Mouse (Mus musculus) hematopoietic stem cell, adult 5-6 weeks (primary cell): ENCODE data around the gene Bag1. TPM values are rescaled to one million over a fixed set of nuclear protein-coding genes. Genes with fewer than 3 reads are reported as not detected.

Experiments used
- ATAC-seq, 2 experiments: fragments of 125-278 bp in 1 of 2; replicated peaks in 1 of 2; 2 replicates each; pipeline ENCODE4 v1.8.0; 2016 to 2017; ENCODE audit warnings: inconsistent platforms in 2 of 2, mild to moderate bottlenecking in 2 of 2, moderate number of reproducible peaks in 2 of 2, low read depth in 1 of 2, moderate TSS enrichment in 1 of 2; ENCODE audit not compliant: low FRiP score in 2 of 2, poor library complexity in 2 of 2, severe bottlenecking in 2 of 2, insufficient read depth in 1 of 2, low TSS enrichment in 1 of 2
- total RNA-seq: library from RNA; stranded (forward); fragments of 172-1452, 232-1000 nt; gene quantifications from 2 replicates; pipeline ENCODE4 v1.2.3, GENCODE M21; 2017

Gene Bag1
- total RNA-seq, 1 experiment from 2014 or later: 383 TPM

GRCm38 (mm10) chr4:40900612-40901011 lies 47.5 kb downstream of the Bag1 start:
- ATAC-seq: no peak

DNA sequence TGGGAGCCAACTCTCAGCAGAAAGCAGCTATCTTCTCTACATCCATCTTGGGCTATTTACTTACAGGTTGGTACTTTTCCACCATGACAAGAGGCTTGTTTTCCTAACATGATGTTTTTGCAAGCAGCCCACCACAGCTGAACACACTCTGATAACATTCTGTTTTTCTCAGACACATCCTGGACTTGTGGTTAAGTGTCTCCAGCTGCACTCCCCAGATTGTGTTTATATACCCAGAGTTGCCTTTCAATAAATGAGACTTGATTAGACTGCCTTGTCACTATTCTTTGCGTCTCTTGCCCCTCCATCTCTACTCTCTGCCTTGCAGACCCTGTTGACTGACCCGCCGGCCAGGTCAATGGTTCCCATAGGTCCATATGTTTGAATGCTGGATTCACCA lies 48.0 kb downstream of the Bag1 start:
- no peak for ATAC-seq

DNA sequence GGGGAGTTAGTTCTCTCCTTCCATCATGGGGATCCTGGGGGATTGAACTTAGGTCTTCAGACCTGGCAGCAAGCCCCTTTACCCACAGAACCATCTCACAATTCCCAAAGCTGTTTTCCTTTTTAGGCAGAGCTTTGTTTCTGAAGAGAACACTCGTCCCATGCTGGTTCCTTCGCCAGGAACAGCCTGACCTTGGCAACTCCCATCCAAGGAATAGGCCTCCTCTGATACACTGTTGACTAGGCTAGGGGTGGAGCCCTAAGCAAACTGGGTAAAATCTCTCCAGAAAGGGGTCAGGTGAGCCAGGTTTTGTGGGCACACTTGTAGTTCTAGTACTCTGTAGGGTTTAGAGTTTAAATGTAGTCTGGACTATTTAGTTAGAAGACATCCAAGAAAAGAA lies 48.8 kb downstream of the Bag1 start:
- ATAC-seq: no peak

DNA sequence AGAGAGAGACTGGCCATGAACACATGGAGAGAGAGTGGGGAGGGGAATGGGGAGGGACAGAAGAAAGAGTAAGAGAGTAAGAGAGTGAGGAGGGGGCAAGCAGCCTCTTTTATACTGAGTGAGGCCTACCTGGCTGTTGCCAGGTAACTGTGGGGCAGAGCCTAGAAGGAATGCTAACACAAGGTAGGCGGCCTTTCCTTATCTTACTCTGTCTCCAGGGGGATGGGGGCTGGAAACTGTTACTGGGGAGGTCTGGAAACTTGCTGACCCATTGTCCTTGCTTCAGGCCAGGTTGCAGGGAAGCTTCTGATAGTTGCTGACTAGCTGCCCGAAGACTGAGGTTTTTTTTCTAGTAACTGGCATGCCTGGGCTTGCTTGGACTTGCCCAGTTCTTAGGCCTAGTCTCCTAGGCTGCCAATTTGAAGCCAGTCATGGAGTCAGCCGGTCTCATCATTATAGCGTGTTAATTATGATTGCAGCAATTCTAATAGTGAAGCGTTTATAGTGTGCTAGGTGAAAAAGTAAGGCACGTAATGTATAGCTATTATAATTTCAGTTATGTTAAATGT lies 49.5 kb downstream of the Bag1 start:
- ATAC-seq: no peak

GRCm38 (mm10) chr4:40895646-40896045 lies 52.4 kb downstream of the Bag1 start:
- ATAC-seq: no peak

GRCm38 (mm10) chr4:40895118-40895517 lies 53.0 kb downstream of the Bag1 start:
- no peak for ATAC-seq

DNA sequence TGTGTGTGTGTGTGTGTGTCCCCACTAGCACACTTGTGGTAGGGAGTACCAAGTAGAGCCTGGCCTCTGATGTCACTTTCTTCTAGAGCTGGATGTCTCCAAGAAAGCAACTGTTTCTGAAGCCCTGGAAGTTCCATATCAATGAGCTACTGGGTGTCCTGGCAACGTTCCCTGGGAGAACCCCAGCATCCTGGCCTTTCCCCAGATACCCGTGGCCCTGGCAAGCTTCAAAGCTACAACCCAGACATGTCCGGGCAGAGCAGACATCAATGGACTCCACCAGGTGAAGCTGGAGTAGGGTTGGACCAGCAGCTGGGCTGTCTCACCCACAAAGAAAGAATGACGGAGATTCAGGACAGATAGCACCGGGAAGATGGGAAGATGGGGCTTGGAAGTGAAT lies 56.9 kb downstream of the Bag1 start:
- ATAC-seq: no peak

DNA sequence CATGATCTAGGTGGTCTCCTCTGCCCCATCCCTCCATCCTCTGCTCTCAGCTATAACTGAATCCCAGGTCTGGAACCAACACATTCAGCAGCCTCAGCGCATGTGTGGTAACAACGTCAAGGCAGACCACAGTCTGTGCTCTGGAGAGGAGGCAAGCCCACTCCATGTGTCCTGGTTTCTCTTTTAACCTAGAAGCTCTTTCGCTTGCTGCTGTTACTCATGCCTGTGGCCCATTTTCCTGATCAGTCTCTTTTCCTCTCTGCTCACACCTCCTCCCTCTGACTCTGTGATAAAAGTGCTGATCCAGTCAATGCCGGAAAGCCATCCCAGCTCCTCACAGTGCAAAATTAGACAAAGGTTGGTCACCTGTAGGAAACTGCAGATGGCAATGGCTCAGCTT lies 58.1 kb downstream of the Bag1 start:
- no peak for ATAC-seq

- ATAC-seq: no peak
These were observed 58.8 kb downstream of the Bag1 start for GRCm38 (mm10) chr4:40889252-40889651.

- ATAC-seq: no peak
These were observed 59.3 kb downstream of the Bag1 start for GRCm38 (mm10) chr4:40888839-40889238.

Other genes starting within 250 kb of the Bag1 start
- gene Aptx, start 245.1 kb downstream of the Bag1 start, total RNA-seq: 11.6 and 12.6 TPM in 2 replicates
- gene Dnaja1, start 226.1 kb downstream of the Bag1 start, total RNA-seq: 405 and 607 TPM in 2 replicates
- 140 and 144 TPM in 2 replicates for gene Smu1, start 190.4 kb downstream of the Bag1 start, total RNA-seq
- gene B4galt1, start 94.3 kb downstream of the Bag1 start, total RNA-seq: 28.5 and 36.1 TPM in 2 replicates
- not detected in 2 replicates for gene Spink4, start 28.2 kb downstream of the Bag1 start, total RNA-seq
- gene Chmp5, start 113 bp upstream of the Bag1 start, total RNA-seq: 92.7 and 116 TPM in 2 replicates
- 72.2 and 82.7 TPM in 2 replicates for gene Nfx1, start 22.6 kb upstream of the Bag1 start, total RNA-seq
- not detected in 2 replicates for gene Aqp7, start 99.8 kb upstream of the Bag1 start, total RNA-seq
- gene Aqp3, start 149.9 kb upstream of the Bag1 start, total RNA-seq: not detected in 2 replicates
- 19.9 and 25.8 TPM in 2 replicates for gene Nol6, start 176.2 kb upstream of the Bag1 start, total RNA-seq
- gene Ube2r2, start 187.4 kb upstream of the Bag1 start, total RNA-seq: 37.9 and 52.8 TPM in 2 replicates